Mouse (Mus musculus) left cerebral cortex, adult 9 months (tissue): ENCODE results near the gene Arap1.

Source experiments
- DNase-seq, 2 experiments: peaks; one replicate each; pipeline ENCODE4 v3.0.0; 2022; ENCODE audit warnings: low spot score in 2 of 2

The Arap1 gene

GRCm38 (mm10) chr7:101443093-101443492 lies 95.2 kb downstream of the Arap1 start:
- DNase-seq, result no peak

GRCm38 (mm10) chr7:101444211-101444610 lies 96.3 kb downstream of the Arap1 start:
- no peak for DNase-seq

- DNase-seq, result no peak
Observed at GRCm38 (mm10) chr7:101449855-101450254, 102.0 kb downstream of the Arap1 start.

- peak in 1 of 2 experiments; percentile 91 for DNase-seq
Observed at GRCm38 (mm10) chr7:101450422-101451401, 102.8 kb downstream of the Arap1 start.

GRCm38 (mm10) chr7:101452669-101453068 lies 104.8 kb downstream of the Arap1 start:
- DNase-seq, result no peak

GRCm38 (mm10) chr7:101453296-101453695 lies 105.4 kb downstream of the Arap1 start:
- no peak for DNase-seq

DNA sequence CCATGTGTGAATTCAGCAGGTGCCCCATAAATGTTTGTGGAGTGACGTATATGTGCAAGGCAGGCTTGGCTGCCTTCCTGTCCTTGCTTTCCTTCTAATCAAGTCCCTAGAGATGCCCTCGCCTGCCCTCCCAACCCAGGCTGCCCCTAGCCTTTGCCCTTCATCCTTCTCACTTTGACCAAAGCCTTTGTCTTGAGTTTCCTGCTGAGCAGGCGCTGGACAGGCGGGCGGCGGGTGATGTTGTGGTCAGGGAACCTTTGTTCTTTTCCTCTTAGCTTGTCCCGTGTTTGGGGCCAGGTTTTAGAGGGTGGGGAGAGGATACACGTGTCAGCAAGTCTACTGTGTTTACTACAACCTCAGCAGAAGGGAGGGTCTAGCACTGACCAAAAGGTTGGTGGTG lies 105.9 kb downstream of the Arap1 start:
- DNase-seq, result no peak

DNA sequence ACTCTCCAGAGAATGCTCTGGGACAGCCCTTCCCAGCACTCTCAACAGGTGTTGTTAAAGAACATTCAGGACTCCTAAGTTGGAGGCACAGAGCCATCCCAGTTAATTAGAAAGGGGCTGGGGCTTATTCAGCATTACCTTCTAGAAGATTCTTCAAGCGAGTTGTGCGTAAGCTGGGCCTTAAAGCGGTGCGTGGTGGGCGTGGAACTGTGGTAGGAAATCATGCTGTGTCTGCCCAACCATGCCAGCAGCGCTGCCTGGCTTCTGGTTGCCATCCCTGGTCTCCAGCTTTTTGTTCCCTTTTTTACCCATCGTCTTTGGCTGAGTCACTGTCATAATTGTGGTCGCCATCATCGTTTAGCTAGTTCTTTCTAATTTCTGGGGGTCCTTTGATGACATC lies 106.6 kb downstream of the Arap1 start:
- no peak for DNase-seq

- DNase-seq, result no peak
Observed at GRCm38 (mm10) chr7:101455141-101455540, 107.3 kb downstream of the Arap1 start.

- DNase-seq, result no peak
Observed at GRCm38 (mm10) chr7:101456318-101456717, 108.5 kb downstream of the Arap1 start.

DNA sequence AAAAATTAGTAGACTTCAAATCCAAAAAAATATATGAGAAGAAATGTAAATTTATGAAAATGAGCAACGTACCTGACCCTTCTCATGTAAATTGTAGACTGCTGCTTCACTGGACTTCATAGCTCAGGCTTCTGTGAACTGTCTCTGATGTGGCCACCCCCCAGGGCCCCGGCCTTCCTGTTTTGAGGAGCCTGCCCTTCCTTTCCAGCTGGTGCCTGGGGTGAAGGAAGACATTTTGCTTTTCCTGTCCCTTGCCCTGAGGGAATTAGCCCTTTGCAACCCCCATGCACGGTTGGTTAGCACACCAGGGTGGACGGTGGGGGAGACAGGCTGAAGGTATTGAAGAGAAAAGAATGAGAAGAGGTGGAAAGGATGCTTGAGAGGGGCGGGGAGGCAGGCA lies 108.9 kb downstream of the Arap1 start:
- no peak for DNase-seq

DNA sequence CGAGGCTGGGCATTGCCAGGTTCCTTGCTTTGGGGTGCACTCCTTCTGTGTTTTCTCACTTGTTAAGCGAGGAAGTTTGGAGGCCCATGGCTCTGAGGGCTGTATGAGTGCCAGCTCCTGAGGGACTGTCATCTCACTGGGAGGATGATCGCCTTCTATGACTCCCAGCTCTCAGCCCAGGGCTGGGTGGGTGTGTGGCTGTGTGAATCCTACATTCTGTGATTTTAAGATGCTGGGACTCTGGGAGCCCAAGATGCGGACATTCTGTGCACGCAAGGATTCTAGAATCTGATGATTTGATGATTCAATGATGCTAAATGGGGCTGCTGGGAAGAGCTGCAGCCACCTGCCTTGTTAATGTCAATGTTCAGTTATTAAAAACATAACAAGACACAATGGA lies 109.4 kb downstream of the Arap1 start:
- DNase-seq, result peak in 1 of 2 experiments; percentile 80

- DNase-seq, result no peak
Observed at GRCm38 (mm10) chr7:101457801-101458200, 109.9 kb downstream of the Arap1 start.

DNA sequence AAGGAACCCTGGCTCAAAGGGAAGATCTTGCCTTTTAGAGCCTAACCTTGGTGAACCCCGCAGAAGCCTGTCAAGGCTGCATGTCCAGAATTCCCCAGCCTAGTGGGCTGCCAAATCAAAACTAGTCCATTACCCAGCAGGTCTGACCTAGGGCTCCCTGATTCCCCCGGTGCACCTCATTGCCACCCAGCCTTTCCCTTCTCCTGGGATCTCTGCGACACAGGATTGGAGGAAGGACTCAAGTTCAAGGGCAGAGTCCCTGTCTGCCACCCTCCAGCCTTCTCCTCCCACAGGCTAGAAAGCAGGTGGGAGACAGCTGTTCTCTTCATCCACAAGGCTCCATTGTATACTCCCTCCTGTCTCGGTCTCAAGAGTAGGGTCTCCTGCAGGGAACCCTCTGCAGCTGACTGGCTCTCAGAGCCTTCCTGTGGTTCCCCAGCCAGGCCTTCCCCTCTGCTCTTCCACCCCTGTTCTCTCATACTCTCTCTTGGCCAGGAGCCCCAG lies 110.5 kb downstream of the Arap1 start:
- DNase-seq, result no peak

DNA sequence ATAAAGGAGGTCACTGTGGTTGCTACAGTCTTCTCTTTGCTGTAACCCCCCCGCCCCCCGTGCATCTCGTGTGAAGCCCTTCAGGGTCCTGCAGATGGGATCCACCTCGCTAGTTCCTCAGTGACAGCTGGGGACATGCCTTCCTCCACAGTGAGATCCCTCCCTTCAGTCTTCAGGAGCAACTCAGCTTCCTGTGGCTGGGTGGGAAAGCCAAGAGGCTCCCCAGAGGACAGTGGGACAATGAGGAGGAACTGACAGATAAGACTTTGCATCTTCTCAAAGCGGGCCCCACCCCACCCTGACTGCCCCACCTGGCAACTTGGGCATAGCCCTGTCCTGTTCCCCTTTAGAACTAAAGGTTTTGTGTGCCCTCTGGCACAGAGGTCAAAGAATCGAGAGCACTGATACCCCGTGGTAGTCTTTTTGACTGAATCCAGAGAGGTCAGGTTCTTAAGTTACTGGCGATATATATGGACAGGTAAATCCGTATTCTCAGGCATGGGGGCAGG lies 111.5 kb downstream of the Arap1 start:
- DNase-seq, result no peak

- DNase-seq, result no peak
Observed at GRCm38 (mm10) chr7:101459923-101460607, 112.2 kb downstream of the Arap1 start.

- no peak for DNase-seq
Observed at GRCm38 (mm10) chr7:101460608-101460957, 112.7 kb downstream of the Arap1 start.

DNA sequence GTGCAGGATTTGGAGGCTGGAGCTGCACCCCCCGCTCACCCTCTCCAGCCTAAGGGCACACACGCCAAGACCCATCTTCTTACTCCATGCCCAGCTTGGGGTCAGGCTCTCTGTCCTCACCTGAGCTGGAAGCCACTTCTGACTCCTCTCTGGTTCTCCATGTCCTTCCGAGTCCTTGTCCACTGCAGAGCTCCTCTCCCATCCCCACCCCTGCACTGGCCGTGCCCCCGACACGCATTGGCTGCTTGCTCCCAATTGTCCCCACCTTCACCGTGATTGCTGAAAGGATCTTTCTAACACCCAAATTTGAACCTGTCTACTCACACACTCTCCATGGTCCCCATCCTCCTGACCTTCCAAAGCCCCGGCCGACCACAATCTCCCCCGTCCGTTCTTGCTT lies 113.7 kb downstream of the Arap1 start:
- DNase-seq, result no peak
